Mouse (Mus musculus) forelimb bud, embryonic 11.5 days (tissue): ENCODE measurements at regions not wholly inside any gene's neighbourhood (a gene's known extent, or its start where the extent isn't known, plus 50 kb on each side); places are given as distances from the start of the nearest gene placed in this dataset.

Experiments
- DNase-seq: peaks from one replicate; pipeline ENCODE4 v3.0.0-alpha.2; 2012; ENCODE audit warnings: low read depth, low spot score

DNA sequence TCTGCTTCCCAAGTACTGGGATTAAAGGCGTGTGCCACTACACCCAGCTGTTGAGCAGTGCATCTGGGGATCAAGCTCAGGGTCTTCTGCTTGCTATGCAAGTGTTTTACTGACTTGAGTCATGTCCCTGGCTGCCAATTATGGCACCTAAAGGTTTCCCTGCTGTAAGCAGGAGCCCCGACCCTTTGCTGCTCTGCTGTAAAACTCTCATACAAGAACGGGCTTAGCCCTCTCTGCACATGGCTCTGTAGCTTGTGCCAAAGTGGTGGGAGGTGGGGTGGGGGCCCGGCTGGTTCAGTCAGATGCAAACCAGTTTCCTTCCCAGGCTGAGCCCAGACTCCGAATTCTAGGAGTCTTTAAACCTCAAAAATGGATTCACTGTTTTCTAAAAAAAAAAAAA is 281.6 kb upstream of the Tbx3 start:
- no peak for DNase-seq

DNA sequence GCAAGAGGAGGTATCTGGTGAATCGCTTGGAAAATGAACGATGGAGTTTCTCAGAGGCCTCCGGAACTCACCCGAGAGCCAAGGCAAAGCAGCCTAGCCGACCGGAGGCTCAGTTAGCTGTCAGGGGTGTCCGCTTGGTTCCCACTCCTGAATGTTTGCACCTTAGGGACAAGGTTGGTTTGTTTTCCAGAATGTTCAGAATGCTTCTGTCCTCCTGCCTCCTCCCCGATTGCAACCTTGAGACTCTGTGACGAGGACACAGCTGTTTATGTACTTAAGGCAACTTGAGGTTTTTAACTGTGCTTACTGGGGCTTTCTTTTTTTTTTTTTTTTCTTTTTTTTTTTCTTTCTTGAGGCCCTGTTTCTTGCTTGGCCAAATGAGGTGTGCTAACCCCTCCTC is 281.1 kb upstream of the Tbx3 start:
- DNase-seq, result no peak

DNA sequence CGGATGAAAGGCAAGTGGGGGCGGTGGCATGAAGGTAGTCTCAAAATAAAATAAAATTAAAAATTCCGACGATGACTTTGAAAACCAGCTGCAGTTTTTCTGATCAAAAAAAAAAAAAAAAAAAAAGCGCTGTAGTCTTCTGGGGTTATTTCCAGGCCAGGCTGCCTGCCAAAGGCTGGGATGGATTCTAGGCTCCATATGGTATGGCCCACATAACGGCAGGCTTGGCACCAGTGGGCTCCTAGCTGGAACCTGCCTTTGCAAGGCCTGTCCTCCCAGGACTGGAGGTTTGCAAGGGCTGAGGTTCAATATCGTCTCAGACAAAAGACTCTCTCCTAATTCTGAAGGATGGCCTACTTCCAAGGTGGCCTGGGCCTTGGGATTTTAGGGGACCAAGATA is 280.6 kb upstream of the Tbx3 start:
- no peak for DNase-seq

DNA sequence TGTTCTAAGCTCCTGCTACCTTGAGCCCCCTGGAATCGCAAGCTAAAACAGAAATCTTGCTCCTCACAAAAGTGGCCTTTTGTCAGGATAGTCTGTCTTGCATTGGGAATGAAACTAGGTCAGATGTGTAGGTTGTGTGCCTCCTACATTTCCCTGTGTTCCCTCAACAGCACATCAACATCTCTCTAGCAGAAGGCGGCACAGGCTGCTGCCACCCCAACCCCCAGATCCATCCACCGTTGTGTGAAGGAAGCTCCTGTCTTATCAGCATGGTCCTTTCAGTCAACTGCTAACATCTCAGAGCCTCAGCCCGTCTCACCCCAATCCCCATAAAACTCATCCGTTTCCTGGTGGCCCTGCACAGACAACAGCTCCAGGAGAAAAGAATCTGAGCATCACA is 272.0 kb upstream of the Tbx3 start:
- DNase-seq, result no peak

DNA sequence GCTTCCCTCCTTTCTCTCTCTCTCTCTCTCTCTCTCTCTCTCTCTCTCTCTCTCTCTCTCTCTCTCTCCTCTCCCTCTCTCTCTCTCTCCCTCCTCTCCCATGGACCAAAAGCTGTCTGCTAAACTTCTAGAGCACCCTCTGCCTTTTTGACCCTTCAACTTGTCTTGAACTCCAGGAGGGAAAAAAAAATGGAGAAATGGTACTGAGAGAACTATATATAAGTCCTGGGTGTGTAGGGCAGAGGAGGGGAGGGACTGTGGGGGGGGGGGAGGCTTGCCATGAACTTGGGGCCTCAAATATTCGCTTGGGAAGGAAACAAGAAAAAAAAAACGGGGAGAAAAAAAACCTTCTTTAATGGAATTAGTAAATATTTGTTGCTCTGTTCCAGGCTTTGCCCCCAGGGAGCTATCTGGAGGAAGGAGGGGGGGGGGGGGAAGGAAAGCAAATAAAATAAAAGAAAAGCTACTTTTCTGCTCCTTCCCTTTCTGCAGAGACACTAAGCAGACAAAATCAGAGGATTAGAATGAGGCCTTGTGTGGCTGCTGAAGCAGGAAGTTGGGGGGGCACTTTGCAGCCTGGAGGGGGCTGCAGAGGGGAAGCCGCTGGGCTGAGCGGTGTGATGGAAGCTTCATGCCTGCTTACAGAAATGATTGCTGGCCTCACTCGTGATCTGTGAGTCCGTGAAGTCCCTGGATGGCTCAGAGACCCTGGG is 270.1 kb upstream of the Tbx3 start:
- DNase-seq, result no peak

DNA sequence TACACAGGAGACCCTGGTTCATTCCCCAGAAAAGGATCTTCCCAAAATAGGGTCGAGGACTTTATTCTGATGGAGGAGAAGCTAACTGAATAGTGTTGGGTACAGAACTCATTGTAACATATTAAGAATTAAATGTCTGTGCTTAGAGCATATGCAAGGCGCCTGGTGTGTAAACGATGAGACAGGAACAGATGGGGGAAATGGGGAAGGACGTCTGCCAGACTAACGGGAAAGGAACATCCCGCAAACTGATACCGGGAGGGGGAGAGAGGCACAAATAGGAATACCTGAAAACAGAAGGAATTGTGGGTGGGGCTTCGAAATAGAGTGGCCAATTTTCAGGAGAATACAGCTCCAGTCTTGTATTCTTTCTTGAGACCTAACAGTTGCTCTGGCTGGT is 268.6 kb upstream of the Tbx3 start:
- no peak for DNase-seq

DNA sequence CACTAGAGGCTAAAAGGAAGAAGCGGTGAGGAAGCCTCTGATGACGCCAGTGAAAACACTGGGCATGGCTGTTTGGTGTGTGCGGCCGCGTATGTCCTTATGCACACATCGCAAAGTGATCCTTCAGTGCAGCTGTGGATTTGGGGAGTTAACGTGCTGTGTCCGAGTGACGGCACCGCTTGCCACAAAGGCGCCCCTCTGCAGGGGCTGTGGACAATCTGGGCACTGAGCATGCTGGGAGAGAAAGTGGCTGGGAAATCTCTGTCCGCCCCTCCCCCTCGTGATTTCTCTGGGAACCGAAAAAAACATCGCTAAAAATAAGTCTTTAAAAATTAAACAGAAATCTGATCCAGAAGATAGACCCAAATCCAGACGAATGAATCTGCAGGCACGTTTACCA is 267.8 kb upstream of the Tbx3 start:
- no peak for DNase-seq

DNA sequence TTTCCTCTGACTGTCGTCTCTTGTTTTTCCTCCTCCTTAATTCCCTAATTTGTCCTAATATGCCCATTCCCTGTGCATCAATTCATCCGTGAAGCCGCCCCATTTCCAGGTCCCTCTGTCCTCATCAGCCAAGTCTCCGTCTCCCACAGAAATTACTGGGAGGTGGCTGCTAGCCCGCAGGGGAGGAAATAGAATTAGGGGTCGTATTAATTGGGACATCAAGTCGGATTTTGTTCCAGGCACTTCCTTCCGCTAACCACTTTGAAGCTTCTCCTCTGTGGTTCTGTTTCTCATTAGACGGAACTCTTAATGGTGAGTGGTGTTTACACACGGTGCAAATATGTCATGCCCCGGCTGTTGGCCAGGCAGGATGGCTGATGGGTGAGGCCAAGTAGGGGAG is 259.5 kb upstream of the Tbx3 start:
- DNase-seq, result peak; percentile 35

DNA sequence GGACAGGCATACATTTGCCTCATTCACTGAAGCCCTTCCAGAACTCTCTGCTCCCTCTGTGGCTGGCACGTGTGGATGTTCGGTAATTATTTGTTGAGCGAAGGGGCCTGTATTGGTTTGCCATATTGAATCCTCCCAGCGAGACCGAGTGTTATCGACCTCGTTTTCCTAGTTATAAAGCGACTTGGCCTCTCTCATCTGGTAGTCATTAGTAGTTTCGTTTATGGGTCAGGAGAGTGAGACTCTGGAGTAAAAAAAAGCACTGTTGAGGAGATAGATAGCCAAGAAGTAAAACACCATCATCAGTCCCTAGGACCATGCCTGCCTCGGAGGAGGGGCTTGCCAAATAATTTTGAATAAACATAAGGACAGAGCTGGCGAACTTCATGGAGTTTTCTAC is 254.6 kb upstream of the Tbx3 start:
- peak; percentile 46 for DNase-seq

DNA sequence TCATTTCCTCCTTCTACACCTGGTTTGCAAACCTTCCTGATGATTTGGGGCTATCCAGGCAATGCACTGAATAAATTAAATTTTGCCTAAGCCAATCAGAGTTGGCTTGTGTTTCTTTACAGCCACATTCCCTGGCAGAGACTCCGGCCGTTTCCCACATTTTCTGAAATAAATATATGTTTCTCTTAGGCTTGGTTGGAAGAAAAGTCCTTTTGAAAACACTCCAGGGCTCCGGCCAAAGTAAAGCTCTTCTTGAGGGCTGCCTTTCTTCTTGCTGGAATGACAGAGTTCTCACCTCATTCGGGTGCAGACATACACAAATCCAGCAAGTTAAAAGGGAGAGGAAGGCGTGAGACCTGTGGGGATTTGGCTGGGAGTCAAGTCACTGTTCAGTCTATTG is 252.0 kb upstream of the Tbx3 start:
- DNase-seq, result no peak

DNA sequence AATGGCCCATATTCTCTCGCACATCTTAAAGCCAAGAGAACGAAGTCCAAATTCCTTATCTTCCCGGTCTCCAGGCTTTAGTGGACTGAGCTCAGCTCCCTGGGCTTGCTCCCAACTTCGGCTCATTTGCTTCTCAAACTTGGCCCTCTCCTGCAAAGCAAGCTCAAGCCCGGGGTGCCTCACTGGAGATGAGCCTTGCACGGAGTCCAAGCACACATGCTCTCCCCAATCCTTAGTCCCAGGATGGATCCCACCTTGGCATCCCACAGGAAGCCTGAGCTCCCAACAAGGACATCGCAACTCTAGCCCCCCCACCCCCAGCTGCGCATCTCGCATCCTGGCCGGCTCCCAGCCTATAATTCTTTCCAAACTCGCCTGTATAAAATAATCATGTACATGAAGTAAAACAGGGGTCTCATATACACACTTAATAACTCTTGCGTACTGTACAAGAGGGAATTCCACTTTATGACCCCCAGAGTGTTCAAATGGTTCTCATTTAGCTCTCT is 242.9 kb upstream of the Tbx3 start:
- peak; percentile 48 for DNase-seq

DNA sequence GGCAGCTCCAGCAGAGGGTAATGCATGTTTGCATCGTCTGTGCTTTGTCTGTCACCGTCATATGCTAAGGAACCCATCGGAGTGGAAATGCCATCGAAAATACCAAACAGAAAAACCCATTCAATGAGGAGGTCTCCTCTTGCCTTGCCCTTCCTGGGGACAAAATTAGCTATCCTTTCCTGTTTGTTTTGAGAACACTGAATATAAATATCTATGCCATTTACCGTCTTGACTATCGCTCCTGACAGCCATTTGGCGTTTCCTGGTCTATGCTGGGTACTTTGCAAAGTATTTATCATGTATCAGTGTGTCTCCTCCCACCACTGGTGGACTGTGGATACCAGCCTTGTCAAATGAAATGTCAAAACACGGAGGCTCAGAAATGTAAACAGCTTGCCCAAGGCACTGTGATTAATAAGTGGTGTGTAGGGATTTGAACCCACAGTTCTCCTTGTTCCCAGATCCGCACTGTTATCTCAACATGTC is 239.2 kb upstream of the Tbx3 start:
- DNase-seq, result no peak

DNA sequence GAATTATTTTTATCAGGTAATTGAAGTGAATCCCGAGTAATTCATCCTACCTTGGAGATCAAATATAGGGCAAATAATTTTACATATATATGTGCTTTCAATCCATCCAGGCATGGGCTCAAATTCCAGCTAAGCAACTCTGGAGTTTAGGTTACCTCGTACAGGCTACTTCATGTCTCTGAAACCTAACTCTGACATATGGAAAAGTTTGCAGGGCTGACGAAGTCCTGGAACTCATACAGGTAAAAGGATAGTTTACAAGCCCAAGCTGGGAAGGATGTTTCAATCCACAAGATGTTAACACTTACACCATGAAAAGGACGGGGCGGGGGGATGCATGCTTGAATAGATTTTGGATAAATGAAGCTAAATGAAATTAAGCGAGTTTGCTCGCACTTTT is 235.9 kb upstream of the Tbx3 start:
- DNase-seq, result peak; percentile 18

DNA sequence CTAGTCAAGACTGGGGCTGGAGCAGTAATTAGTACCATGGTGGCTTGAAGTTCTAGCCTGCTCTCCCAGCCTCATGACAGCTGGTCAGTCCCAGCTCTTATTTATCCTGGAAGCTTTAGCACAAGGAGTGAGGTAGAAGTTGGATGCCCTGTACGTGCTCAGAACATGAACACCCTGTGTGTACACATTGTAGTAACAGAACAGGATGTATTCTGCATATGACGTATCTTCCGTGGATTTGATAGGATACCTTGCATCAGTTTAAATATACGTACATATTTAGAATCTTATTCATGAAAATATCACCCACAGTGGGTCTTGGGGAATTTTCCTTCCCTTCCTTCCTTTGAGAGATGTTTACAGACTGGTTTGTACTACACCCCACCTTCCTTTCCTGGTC is 222.0 kb upstream of the Tbx3 start:
- DNase-seq, result no peak

DNA sequence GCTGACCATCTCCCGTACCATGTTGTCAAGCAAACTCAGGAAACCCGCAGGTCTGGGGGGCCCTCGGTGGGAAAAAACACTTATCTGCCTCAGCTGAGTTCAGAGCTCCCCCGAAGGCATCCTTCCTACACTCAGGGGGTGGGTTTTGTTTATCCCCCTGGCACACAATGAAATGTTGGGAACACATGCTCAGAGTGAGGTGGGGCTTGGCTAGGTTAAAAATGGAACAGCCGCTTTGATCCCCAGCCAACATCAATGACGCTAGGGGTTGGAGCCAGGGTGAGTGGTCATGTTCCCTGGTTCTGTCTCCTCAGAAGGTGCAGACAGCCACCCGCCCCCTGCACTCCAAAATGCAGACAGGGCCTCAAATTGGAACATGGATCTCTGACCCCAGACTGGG is 221.3 kb upstream of the Tbx3 start:
- no peak for DNase-seq

DNA sequence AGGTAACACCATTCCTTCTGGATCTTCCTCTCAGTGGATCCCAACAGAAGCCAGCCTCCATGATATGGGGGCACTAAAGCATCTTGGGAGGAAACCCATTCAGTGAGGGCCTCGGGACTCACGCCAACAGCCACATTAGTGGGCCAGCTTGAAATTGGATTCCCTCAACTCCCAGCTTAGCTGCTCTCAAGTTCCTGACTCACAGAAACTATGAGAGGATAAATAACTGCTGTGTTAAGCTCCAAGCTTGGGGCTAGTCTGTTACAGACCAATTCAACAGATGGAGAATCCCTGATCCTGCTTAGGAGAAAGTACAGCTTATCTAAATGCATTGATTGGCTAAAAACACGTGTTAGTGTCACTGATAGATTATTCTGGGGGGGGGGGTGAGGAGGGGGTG is 210.7 kb upstream of the Tbx3 start:
- DNase-seq, result no peak

DNA sequence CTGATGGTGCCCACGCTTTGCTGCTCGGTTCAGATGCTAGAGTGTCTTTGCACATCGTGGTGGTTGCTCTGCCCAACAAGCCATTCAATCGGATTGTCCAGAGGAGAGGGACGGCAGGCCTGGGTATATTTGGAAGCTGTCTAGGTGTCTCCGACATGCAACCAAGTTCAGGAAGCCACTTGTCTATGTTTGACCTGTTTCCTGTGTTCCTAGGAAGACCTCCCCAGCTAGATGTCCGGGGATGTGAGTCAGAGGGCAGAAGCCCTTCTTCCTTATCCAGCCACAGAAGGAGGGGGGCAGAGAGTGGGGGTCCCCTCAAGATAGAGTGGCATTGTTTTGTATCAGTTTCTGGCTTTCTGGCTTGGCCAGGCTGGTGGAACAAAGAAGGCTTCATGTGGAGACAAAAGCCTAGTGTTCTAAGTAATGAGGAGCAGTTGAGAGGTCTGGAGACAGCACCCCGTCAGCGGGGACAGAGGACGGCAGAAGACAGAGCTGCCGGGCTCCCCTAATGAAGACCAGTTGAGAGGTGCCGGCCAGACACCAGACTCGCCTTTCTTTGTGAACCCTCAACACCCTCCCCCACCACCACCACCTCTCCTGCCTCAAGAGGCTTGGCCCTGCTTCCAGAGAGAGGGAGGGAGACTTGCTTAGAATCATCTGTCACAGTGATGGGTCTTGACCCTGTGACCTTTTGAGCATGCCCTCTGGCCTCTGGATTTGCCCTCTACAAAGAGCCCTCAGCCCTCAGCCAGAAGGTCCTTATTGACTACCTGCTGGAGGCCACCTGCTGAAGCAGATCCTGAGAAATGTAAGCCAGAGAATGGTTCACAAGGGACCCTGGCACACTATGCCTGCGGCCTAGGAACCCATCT is 207.6 kb upstream of the Tbx3 start:
- DNase-seq, result no peak

DNA sequence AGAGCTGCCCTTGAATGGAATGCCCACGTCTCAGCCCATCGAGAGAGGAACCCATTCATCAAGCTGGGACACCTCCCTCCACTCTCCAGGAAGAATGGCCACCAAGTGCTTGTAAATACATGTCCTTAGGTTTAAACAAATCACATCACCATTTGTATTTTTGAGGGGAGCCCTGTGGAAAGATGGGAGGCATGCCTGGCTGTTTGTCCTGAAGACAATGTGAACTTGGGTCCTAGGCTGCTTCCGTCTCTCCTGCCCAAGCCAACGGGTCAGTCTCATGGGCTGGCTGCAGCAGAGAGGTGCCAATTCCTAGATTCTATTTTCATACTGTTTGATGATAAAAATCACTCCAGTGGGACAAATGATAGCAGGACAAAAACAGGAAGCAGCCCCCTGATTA is 205.9 kb upstream of the Tbx3 start:
- DNase-seq, result no peak

DNA sequence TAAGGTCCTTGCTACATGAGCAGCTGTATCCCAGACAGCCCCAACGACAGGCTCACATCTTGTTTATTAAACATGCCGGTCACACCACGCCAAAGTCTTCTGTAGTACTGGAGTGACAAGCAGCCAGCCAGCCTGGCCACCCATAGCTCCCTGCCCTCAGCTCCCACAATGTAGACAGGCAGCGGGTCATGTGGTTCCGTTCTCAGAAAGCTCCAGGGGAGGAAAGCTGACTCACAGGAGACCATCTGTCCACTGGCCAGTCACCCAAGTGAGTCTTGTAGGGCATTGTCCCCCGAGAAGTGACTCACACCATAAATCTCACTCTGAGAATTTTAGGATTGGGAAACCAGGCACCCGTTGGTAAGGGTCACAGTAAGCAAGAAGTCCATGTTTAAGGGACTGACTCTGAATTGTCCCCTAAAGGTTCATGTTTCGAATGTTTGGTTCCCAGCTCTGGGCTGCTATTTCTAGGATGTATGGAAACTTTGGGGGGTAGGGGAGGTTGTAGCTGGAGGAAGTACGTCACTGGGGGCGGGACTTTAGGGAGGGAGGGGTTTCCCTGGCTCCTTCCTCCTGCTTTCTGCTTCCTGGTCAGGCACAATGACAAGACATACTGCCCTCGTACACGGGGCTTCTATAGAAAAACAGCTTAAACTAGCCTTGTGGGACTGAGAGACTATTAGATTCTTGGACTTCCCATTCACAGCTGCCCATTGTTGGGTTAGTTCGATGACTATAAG is 203.0 kb upstream of the Tbx3 start:
- no peak for DNase-seq

DNA sequence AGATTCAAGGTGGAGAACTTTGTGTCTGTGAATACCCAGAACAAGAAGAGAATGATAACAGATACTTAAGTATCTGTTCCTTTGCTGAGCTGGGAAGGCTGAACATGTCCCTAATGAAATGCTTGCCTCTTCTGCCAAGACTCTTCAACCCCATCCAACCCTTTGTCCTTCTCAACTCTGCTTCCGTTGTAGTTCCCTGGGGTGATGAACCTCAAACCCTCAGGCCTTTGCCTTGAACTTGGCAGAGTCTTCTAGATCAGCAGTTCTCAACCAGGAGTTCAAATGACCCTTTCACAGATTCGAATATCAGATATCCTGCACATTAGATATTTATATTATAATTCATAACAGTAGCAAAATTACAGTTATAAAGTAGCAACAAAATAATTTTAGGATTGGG is 192.5 kb upstream of the Tbx3 start:
- DNase-seq, result no peak

DNA sequence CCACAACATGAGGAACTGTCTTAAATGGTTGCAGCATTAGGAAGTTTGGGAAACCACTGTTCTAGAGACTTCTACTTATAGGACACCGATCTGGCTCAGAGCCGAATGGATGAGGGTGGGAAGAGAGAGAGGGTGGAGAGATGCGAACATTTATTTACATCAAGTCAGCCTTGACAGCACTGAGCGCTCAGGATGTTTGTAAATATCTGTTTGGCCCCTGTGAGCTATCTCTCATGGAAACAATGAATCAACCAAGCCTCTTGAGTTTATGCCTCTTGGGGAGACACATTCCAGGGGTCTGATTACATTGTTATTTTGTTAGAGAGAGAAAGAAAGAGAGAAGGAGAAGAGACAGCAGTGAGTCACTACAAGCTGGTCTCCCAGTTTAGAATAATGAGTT is 192.1 kb upstream of the Tbx3 start:
- no peak for DNase-seq
